Mouse (Mus musculus): Measurements from ENCODE around the gene Naa15.

DNA sequence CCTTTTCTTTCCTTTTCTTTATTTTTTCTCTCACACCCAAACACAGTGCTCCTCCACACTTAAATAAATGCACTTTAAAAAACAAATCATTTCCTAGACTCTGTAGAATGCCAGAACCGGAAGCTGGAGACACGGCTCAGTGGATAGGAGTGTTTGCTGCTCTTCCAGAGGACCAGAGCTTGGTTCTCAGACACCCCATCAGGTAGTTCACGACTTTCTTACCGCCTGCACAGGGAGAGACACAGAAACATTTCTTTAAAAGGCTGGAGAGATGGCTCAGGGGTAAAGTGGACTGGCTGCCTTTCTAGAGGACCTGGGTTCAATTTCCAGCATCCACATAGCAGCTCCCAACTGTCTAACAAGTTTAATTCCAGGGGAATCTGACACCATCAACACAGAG is 15.4 kb upstream of the Naa15 start:
- no peak for TF ChIP-seq CTCF (IDR thresholded peaks at IDR 0.05; ENCODE audit: low read depth)
- no peak for TF ChIP-seq EP300 (IDR thresholded peaks at IDR 0.05; ENCODE audit: low read depth)

Measured in heart, postnatal 0 days (tissue).